Mouse (Mus musculus) forebrain, embryonic 15.5 days (tissue): ENCODE measurements around the gene Pde6d. TPM values are rescaled to one million over a fixed set of nuclear protein-coding genes. Genes with fewer than 3 reads are reported as not detected.

Source experiments
- ATAC-seq: fragments of 200-750 bp; cut with Nextera tagmentation; replicated peaks from 2 replicates; pipeline ENCODE4 v1.8.0; 2017; ENCODE audit warnings: mild to moderate bottlenecking, moderate TSS enrichment, moderate library complexity
- H3K27ac ChIP-seq: fragments of 300-500 bp; sonication (generic); replicated peaks from 2 replicates; pipeline ENCODE4 v1.5.1; 2015; ENCODE audit warnings: mild to moderate bottlenecking, inconsistent platforms
- H3K27me3 ChIP-seq: fragments of 300-500 bp; sonication (generic); 2 replicates; pipeline ENCODE4 v1.6.1; 2015; ENCODE audit warnings: inconsistent platforms
- H3K36me3 ChIP-seq: fragments of 300-500 bp; sonication (generic); 2 replicates; pipeline ENCODE4 v1.6.1; 2015; ENCODE audit warnings: mild to moderate bottlenecking, inconsistent platforms
- H3K4me1 ChIP-seq: fragments of 300-500 bp; sonication (generic); 2 replicates; pipeline ENCODE4 v1.6.1; 2015; ENCODE audit warnings: inconsistent platforms
- H3K4me2 ChIP-seq: fragments of 300-500 bp; sonication (generic); replicated peaks from 2 replicates; pipeline ENCODE4 v1.6.1; 2015; ENCODE audit warnings: mild to moderate bottlenecking, inconsistent platforms
- H3K4me3 ChIP-seq: fragments of 300-500 bp; sonication (generic); 2 replicates; pipeline ENCODE4 v1.5.1; 2015; ENCODE audit warnings: mild to moderate bottlenecking, inconsistent platforms
- H3K9ac ChIP-seq: fragments of 300-500 bp; sonication (generic); replicated peaks from 2 replicates; pipeline ENCODE4 v1.6.1; 2015; ENCODE audit warnings: mild to moderate bottlenecking, inconsistent platforms
- H3K9me3 ChIP-seq: fragments of 300-500 bp; sonication (generic); 2 replicates; pipeline ENCODE4 v1.6.1; 2016; ENCODE audit warnings: inconsistent platforms
- WGBS: fragments of 180-500 bp; shearing (Covaris S2); methylation state at CpG from one replicate; pipeline ENCODE4 v1.1.7; 2015; ENCODE audit warnings: mixed read lengths; 5-methylcytosine and 5-hydroxymethylcytosine counted together
- polyA plus RNA-seq: library from polyadenylated mRNA; unstranded; fragments of >200 nt; fragmentation: Nextera tagmentation; extraction: Ambion mirVana; gene quantifications from 2 replicates; pipeline ENCODE4 v1.2.1, GENCODE M21; 2015

The Pde6d gene
- polyA plus RNA-seq, 1 experiment from 2014 or later, result 99.0 TPM

GRCm38 (mm10) chr1:86596512-86596911 lies 14.1 kb upstream of the Pde6d start:
- 94% methylated on average over 6 of the region's 6 CpGs for whole genome bisulfite sequencing
- Histone ChIP-seq H3K4me3 (no peak overlapping the region), H3K36me3 (peaks cover 43% of the 10 kb centered on the region)

GRCm38 (mm10) chr1:86595315-86595714 lies 12.9 kb upstream of the Pde6d start:
- ATAC-seq, result no peak
- H3K9me3 ChIP-seq, result no peaks in the 10 kb centered on the region

More at GRCm38 (mm10) chr1:86596512-86596911, 14.1 kb upstream of the Pde6d start:
- H3K9me3 ChIP-seq, result no peaks in the 10 kb centered on the region
- no peaks in the 10 kb centered on the region for H3K4me1 ChIP-seq
- H3K27me3 ChIP-seq, result no peaks in the 10 kb centered on the region
- H3K4me2 ChIP-seq, result no peak overlapping the region
- no peak for ATAC-seq
- H3K27ac ChIP-seq, result no peak overlapping the region
- no peak overlapping the region for H3K9ac ChIP-seq

GRCm38 (mm10) chr1:86594539-86594938 lies 12.1 kb upstream of the Pde6d start:
- no peak overlapping the region for H3K4me2 ChIP-seq
- 93% methylated on average over 7 of the region's 7 CpGs for WGBS
- H3K27ac ChIP-seq, result no peak overlapping the region
- ATAC-seq, result no peak
- no peak overlapping the region for H3K9ac ChIP-seq
- no peaks in the 10 kb centered on the region for H3K4me1 ChIP-seq
- H3K27me3 ChIP-seq, result no peaks in the 10 kb centered on the region
- no peak overlapping the region for H3K4me3 ChIP-seq
- H3K36me3 ChIP-seq, result peaks cover 37% of the 10 kb centered on the region
- no peaks in the 10 kb centered on the region for H3K9me3 ChIP-seq

More at GRCm38 (mm10) chr1:86595315-86595714, 12.9 kb upstream of the Pde6d start:
- Histone ChIP-seq H3K4me3 (no peak overlapping the region), H3K9ac (no peak overlapping the region), H3K27me3 (no peaks in the 10 kb centered on the region), H3K4me1 (no peaks in the 10 kb centered on the region), H3K36me3 (peaks cover 41% of the 10 kb centered on the region), H3K4me2 (no peak overlapping the region), H3K27ac (no peak overlapping the region)
- 89% methylated on average over 6 of the region's 6 CpGs for WGBS

DNA sequence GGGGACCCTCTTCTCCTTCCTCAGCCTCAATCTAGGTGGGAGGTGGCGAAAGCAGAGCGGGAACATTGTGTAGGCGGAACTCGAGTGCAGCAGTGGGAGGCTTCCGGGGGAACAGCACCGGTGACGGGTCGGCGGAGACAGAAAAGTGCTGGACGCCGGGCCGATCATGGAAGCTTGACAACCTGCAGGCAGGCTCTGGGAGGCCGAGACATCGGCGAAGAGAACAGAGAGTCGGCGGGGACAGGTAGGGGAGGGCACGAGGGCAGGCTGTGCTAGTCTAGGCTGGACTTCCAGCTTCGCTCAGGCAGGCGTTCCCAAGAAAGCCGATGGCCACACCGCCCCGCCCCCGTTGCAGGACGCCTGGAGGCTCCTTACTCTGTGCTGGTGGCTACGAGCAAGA lies 4.6 kb upstream of the Pde6d start:
- Histone ChIP-seq H3K27me3 (no peaks in the 10 kb centered on the region), H3K4me2 (peak overlapping the region; percentile 78), H3K4me3 (peak overlapping the region; percentile 95), H3K9me3 (no peaks in the 10 kb centered on the region), H3K27ac (peak overlapping the region; percentile 39; the same call in 1 of the 2 replicates), H3K4me1 (peaks cover 30% of the 10 kb centered on the region), H3K36me3 (peaks cover 12% of the 10 kb centered on the region), H3K9ac (peak overlapping the region; percentile 94)
- ATAC-seq, result peak; percentile 19
- WGBS, result under 1% methylated on average over 26 of the region's 26 CpGs

DNA sequence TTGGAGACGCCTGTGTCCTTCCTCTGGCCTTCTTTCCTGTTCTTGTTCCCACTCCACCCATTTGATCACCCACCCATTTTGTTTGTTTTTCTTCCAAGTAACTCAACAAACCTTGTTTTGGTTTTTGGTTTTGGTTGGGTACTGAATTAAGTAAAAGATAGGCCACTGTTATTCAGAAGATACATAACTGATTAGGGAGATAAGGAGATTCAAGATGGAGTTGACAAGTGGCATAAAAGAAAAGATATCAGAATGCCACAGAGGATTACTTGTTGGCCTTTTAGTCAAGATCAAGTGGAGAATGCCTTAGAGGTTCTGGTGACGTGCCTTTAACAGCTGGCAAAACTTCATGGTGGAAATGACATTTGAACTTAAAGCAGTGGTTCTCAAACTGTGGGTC lies 1.3 kb upstream of the Pde6d start:
- Histone ChIP-seq H3K9ac (no peak overlapping the region), H3K27me3 (no peaks in the 10 kb centered on the region), H3K27ac (no peak overlapping the region), H3K36me3 (no peaks in the 10 kb centered on the region), H3K4me1 (peaks cover 35% of the 10 kb centered on the region), H3K4me3 (no peak overlapping the region), H3K4me2 (no peak overlapping the region), H3K9me3 (no peaks in the 10 kb centered on the region)
- ATAC-seq, result no peak
- 75% methylated on average over 2 of the region's 2 CpGs for WGBS

GRCm38 (mm10) chr1:86581692-86582450 lies 558 bp downstream of the Pde6d start:
- H3K36me3 ChIP-seq, result no peaks in the 10 kb centered on the region; the same call in 1 of the 2 replicates
- no peaks in the 10 kb centered on the region for H3K9me3 ChIP-seq
- H3K4me3 ChIP-seq, result peak overlapping the region; percentile 83
- peaks cover 22% of the 10 kb centered on the region for H3K4me1 ChIP-seq
- ATAC-seq, result peak; percentile 83
- no peaks in the 10 kb centered on the region for H3K27me3 ChIP-seq
- 1% methylated on average over 37 of the region's 38 CpGs for WGBS
- peak overlapping the region; percentile 75 for H3K4me2 ChIP-seq
- H3K27ac ChIP-seq, result peak overlapping the region; percentile 73
- peak overlapping the region; percentile 89 for H3K9ac ChIP-seq

DNA sequence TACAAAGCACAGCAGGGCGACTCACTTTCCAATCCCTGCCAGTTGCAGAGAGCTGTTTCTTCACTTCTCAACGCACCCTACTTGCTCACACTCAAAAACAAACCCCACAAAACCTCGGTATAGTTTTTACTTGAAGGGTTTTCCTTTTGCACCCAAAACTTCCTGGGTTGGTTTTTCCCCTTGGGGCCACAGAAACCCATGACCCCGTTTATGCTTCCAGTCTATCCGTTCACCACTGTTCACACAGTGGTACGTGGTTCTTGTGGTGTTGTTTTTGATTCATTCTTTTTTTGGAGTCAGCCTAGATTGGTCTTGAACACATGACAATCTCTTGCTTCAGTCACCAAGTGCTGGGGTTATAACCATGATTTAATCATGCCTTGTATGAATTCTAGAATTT lies 2.0 kb downstream of the Pde6d start:
- 90% methylated on average over 6 of the region's 6 CpGs for WGBS
- Histone ChIP-seq H3K27me3 (no peaks in the 10 kb centered on the region), H3K4me1 (peaks cover 18% of the 10 kb centered on the region), H3K4me3 (no peak overlapping the region), H3K27ac (no peak overlapping the region), H3K9ac (no peak overlapping the region), H3K9me3 (no peaks in the 10 kb centered on the region), H3K4me2 (no peak overlapping the region), H3K36me3 (no peaks in the 10 kb centered on the region; the same call in 1 of the 2 replicates)
- no peak for ATAC-seq

GRCm38 (mm10) chr1:86571941-86572340 lies 10.5 kb downstream of the Pde6d start:
- H3K4me2 ChIP-seq, result no peak overlapping the region
- no peak overlapping the region for H3K27ac ChIP-seq
- no peak for ATAC-seq
- H3K4me1 ChIP-seq, result no peaks in the 10 kb centered on the region
- no peak overlapping the region for H3K9ac ChIP-seq
- no peaks in the 10 kb centered on the region for H3K9me3 ChIP-seq
- no peak overlapping the region for H3K4me3 ChIP-seq
- 92% methylated on average over 4 of the region's 4 CpGs for WGBS
- peaks cover 2% of the 10 kb centered on the region; the same call in 1 of the 2 replicates for H3K36me3 ChIP-seq
- no peaks in the 10 kb centered on the region for H3K27me3 ChIP-seq

DNA sequence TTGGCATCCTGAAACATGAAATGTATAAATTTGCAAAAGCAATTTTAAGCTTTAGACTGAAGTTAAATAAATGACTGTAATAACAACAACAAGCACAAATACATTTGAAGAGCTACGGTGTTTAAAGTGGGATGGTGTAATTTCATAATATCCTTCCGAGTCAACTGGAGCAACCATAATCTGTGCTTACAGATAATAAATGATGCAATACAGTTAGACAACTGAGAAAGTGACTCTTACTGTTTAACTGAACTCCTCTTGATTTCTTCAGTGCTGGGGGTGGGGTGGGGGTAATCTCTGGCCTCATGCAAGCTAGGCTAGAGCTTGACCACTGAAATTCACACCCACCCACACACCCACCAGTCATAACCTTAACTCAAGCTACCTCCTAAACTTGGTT lies 11.0 kb downstream of the Pde6d start:
- 97% methylated on average over 2 of the region's 2 CpGs for WGBS
- Histone ChIP-seq H3K9ac (no peak overlapping the region), H3K4me2 (no peak overlapping the region), H3K27me3 (no peaks in the 10 kb centered on the region), H3K4me3 (no peak overlapping the region), H3K36me3 (peaks cover 4% of the 10 kb centered on the region; the same call in 1 of the 2 replicates), H3K27ac (no peak overlapping the region), H3K4me1 (no peaks in the 10 kb centered on the region), H3K9me3 (no peaks in the 10 kb centered on the region)
- ATAC-seq, result no peak

GRCm38 (mm10) chr1:86569292-86569860 lies 13.1 kb downstream of the Pde6d start:
- Histone ChIP-seq H3K9me3 (no peaks in the 10 kb centered on the region), H3K4me3 (no peak overlapping the region), H3K4me2 (no peak overlapping the region), H3K9ac (no peak overlapping the region), H3K36me3 (peaks cover 6% of the 10 kb centered on the region; the same call in 1 of the 2 replicates), H3K4me1 (no peaks in the 10 kb centered on the region), H3K27me3 (no peaks in the 10 kb centered on the region), H3K27ac (no peak overlapping the region)
- no peak for ATAC-seq
- WGBS, result 83% methylated on average over 2 of the region's 2 CpGs

DNA sequence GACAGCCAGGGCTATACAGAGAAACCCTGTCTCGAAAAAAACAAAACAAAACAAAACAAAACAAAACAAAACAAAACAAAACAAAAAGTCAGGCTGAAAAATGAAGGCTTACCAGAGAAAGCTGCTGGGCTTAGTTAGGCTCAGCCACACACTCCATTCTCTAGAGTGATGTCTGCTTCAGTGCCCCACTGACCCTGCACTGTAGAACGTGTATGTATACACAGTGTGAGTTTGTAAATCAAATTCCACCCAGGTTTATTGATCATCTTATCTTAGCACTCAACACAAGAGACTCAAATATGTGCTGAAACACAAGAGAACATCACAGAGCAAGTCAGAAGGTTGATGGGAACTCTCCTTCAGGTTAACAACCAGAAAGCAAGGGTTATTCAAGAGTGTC lies 14.0 kb downstream of the Pde6d start:
- no peaks in the 10 kb centered on the region for H3K9me3 ChIP-seq
- no peak overlapping the region for H3K9ac ChIP-seq
- ATAC-seq, result no peak
- no peak overlapping the region for H3K27ac ChIP-seq
- no peaks in the 10 kb centered on the region for H3K4me1 ChIP-seq
- no peak overlapping the region for H3K4me3 ChIP-seq
- 95% methylated on average over 2 of the region's 2 CpGs for WGBS
- H3K27me3 ChIP-seq, result no peaks in the 10 kb centered on the region
- peaks cover 15% of the 10 kb centered on the region; the same call in 1 of the 2 replicates for H3K36me3 ChIP-seq
- H3K4me2 ChIP-seq, result no peak overlapping the region

- ATAC-seq, result no peak
- Histone ChIP-seq H3K4me3 (no peak overlapping the region), H3K9me3 (no peaks in the 10 kb centered on the region), H3K27me3 (no peaks in the 10 kb centered on the region), H3K36me3 (peaks cover 28% of the 10 kb centered on the region), H3K4me2 (no peak overlapping the region), H3K4me1 (no peaks in the 10 kb centered on the region), H3K27ac (no peak overlapping the region), H3K9ac (no peak overlapping the region)
- 91% methylated on average over 2 of the region's 2 CpGs for WGBS
These were observed 19.8 kb downstream of the Pde6d start for GRCm38 (mm10) chr1:86562663-86563062.
